Mouse (Mus musculus) cerebellum, adult 2 months (tissue): ENCODE results near the gene Ppt2.

ENCODE experiments used
- CTCF ChIP-seq: fragments of 200-500 bp; IDR thresholded peaks from 2 replicates; pipeline ENCODE4 v1.5.1; 2011; ENCODE audit warnings: low read depth, mild to moderate bottlenecking, control low read depth, low read length, moderate library complexity, borderline replicate concordance; ENCODE audit not compliant: insufficient read depth
- POLR2A ChIP-seq: fragments of 200-500 bp; IDR thresholded peaks from 2 replicates; pipeline ENCODE4 v1.6.1; 2011; ENCODE audit warnings: low read length, control low read depth, borderline replicate concordance; ENCODE audit not compliant: insufficient read depth

DNA sequence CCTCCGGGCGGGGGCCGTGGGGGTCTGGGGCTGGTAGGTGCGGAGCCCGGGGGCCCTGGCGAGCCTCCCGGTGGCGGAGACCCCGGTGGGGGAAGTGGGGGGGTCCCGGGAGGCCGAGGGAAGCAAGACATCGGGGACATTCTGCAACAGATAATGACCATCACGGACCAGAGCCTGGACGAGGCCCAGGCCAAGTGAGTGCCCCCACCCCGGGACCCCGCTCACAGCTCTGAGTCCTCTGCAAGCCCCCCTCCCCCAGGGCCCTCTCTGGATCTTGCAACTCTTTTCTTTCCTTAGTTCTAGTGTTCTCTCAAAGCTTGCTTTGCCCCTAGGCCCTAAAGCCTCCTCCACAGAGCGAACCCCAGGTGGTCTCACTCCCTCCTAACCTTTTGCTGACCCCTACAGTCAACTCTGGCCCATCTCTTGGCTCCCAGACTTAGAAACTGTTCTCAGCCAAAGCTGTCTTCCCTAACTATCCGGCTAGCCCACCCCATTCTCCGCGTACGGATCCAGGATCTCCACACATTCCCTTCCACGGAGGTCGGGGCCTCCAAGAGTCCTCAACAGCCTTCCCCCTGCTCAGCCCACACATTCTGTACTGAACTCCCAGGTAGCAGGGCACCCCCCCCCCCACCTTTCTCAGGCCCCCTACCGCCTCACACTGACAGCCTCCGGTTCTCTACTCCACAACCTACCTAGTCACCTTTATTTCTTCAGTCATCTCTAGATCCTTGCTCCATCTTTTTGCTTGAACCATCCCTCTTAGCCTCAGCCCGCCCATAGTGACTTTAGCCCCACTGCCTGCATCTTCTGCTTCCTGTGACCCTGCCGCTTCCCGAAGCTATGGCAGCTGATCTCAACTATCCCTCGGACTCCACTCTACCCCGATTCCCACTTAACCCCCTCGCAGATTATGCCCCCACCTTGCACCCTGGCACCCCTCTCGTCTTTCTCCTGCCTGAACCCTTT is 35.4 kb downstream of the Ppt2 start:
- no peak for TF ChIP-seq CTCF
- TF ChIP-seq POLR2A: peak; percentile 27; the same call in 1 of the 2 replicates
